8 mouse cellular contexts compared by ENCODE assay signal in the genomic region with DNA sequence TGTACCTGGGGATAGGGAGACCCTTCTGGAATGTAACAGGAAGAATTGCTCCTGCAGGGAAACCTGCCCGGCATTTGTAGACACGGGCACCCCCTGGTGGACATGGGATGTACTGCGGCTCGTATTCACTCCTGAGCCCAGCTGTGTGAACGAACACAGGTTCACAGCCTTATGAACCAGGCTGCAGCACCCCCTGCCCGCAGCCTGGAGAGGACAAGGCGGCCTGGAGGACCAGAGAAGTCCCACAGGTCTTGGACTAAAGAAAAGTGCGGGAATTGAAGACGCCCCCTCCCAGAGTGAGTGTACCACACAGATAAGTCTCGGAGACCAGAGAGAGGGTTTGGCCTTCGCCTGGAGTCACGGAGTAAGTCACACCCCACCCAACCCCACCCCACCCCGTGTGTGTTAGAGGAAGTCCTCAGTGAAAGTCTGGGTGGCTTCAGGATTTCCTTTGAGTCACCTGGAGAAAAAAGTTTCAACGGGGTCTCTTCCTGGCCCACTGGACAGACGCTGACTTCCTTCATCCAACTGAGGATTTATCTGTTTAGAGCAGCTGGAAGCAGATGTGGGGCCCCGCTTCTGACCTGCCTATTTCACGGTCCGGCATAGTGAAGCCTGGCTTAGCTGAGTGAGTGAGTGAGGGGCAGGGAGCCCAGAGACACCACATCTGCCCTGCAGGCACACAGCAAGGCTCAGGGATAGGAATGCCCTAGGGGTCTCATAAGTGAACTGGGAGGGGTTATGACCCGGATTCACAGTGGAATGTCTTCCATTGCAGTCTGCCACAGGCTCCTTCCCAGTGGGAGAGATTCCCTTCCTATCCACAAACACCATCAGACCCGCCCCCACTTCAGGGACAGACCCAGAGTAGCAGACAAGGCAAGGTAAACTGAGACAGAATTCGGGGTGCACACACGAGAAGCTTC. TPM values are rescaled to one million over a fixed set of nuclear protein-coding genes. Genes with fewer than 3 reads are reported as not detected.
DNase-seq lines count a peak whose midpoint lies in the region; ATAC-seq and TF ChIP-seq lines count a peak whose summit lies in the region.

No protein-coding gene starts in this region.

- no peaks in the 10 kb centered on the region for H3K4me1 ChIP-seq in ES-Bruce4 (ENCODE audit: control insufficient read depth, insufficient read depth, low read length)
- no peaks in the 10 kb centered on the region for H3K4me1 ChIP-seq in forebrain, postnatal 0 days (ENCODE audit: insufficient read depth)
- peaks cover 45% of the 10 kb centered on the region for H3K4me1 ChIP-seq in hindbrain, embryonic 10.5 days (replicated peaks)

- DNase-seq in c-Kit-negative CD71-positive TER-119-positive erythroid progenitor cells, embryonic 14.5 days (ENCODE audit: low read depth, low spot score), result peak; percentile 91
- peak; percentile 90 for DNase-seq in forebrain, postnatal 0 days
- peak; percentile 92 for DNase-seq in hindbrain, embryonic 10.5 days (ENCODE audit: low spot score)
- peak; percentile 89 for DNase-seq in layer of hippocampus, adult 9-10 months (ENCODE audit: low spot score)
- peak; percentile 93 for DNase-seq in lung, postnatal 10 days
- DNase-seq in ovary, postnatal 36 days (ENCODE audit: low spot score), result peak; percentile 90
- peak; percentile 89 for DNase-seq in thymus, postnatal 0 days (ENCODE audit: low spot score)

- no peak overlapping the region for H3K4me2 ChIP-seq in forebrain, postnatal 0 days (ENCODE audit: low read depth)

- ATAC-seq in forebrain, postnatal 0 days, result no peak

- H3K27ac ChIP-seq in ES-Bruce4 (ENCODE audit: insufficient read depth, low read length), result no peak overlapping the region
- no peak overlapping the region for H3K27ac ChIP-seq in forebrain, postnatal 0 days (ENCODE audit: low read depth, low read length)
- peak overlapping the region; percentile 70 for H3K27ac ChIP-seq in hindbrain, embryonic 10.5 days

- no peaks in the 10 kb centered on the region for H3K9me3 ChIP-seq in ES-Bruce4 (replicated peaks; ENCODE audit: control insufficient read depth, insufficient read depth, low read length, poor library complexity, severe bottlenecking)
- H3K9me3 ChIP-seq in forebrain, postnatal 0 days (ENCODE audit: low read length), result no peaks in the 10 kb centered on the region
- H3K9me3 ChIP-seq in hindbrain, embryonic 10.5 days, result no peaks in the 10 kb centered on the region

- no peak overlapping the region for H3K4me3 ChIP-seq in ES-Bruce4 (ENCODE audit: low read depth, low read length)
- no peak overlapping the region for H3K4me3 ChIP-seq in forebrain, postnatal 0 days (ENCODE audit: low read depth, low read length)
- peak overlapping the region; percentile 18 for H3K4me3 ChIP-seq in hindbrain, embryonic 10.5 days

- TF ChIP-seq POLR2A in ES-Bruce4 (IDR thresholded peaks at IDR 0.05; ENCODE audit: insufficient read depth, low read length), result no peak

- WGBS in forebrain, postnatal 0 days, result 39% methylated on average over 22 of the region's 22 CpGs
- 44% methylated on average over 22 of the region's 22 CpGs for WGBS in hindbrain, embryonic 10.5 days

- peak; percentile 98 for TF ChIP-seq CTCF in ES-Bruce4 (IDR thresholded peaks at IDR 0.05; ENCODE audit: low read depth, low read length)
- TF ChIP-seq CTCF in forebrain, postnatal 0 days (IDR thresholded peaks at IDR 0.05; ENCODE audit: low read depth), result peak; percentile 96

- peaks cover 5% of the 10 kb centered on the region; the same call in 1 of the 2 replicates for H3K36me3 ChIP-seq in ES-Bruce4 (ENCODE audit: control insufficient read depth, insufficient read depth, low read length, poor library complexity, severe bottlenecking)
- H3K36me3 ChIP-seq in forebrain, postnatal 0 days (ENCODE audit: insufficient read depth), result peaks cover 2% of the 10 kb centered on the region; the same call in 1 of the 2 replicates
- peaks cover 6% of the 10 kb centered on the region; the same call in 1 of the 2 replicates for H3K36me3 ChIP-seq in hindbrain, embryonic 10.5 days

- H3K9ac ChIP-seq in ES-Bruce4 (ENCODE audit: low read depth, poor library complexity, severe bottlenecking), result peak overlapping the region; percentile 12; the same call in 1 of the 2 replicates
- no peak overlapping the region for H3K9ac ChIP-seq in forebrain, postnatal 0 days

- no peaks in the 10 kb centered on the region for H3K27me3 ChIP-seq in ES-Bruce4 (ENCODE audit: control insufficient read depth, insufficient read depth, low read length, poor library complexity, severe bottlenecking)
- no peaks in the 10 kb centered on the region for H3K27me3 ChIP-seq in forebrain, postnatal 0 days (ENCODE audit: insufficient read depth, low read length)
- peaks cover 18% of the 10 kb centered on the region for H3K27me3 ChIP-seq in hindbrain, embryonic 10.5 days (ENCODE audit: insufficient read depth, poor library complexity, severe bottlenecking)

- peak; percentile 48; the same call in 1 of the 2 replicates for TF ChIP-seq EP300 in ES-Bruce4 (IDR thresholded peaks at IDR 0.05; ENCODE audit: insufficient read depth, low read depth, low read length)

RNA-seq across cellular contexts. Expression of a gene that starts 1.9 kb away (rescaled TPM):
- polyA plus RNA-seq in ES-Bruce4 (2011; ENCODE audit: insufficient read depth, insufficient read length, low read depth, missing spikeins), result 11.1 and 12.1 TPM in 2 replicates
- 15.4 and 25.9 TPM in 2 replicates for total RNA-seq in forebrain, postnatal 0 days (2014; rRNA removed)
- polyA plus RNA-seq in forebrain, postnatal 0 days (2015; fragmentation: Nextera tagmentation; extraction: Ambion mirVana), result 5.6 and 7.1 TPM in 2 replicates
- polyA plus RNA-seq in hindbrain, embryonic 10.5 days (2016; fragmentation: Nextera tagmentation; extraction: Ambion mirVana), result 7.3 and 8.7 TPM in 2 replicates
- polyA plus RNA-seq in thymus, postnatal 0 days (2015; fragmentation: Nextera tagmentation; extraction: Ambion mirVana), result 11.0 and 11.4 TPM in 2 replicates

RNA-seq across cellular contexts. Expression of a gene that starts 21.6 kb away (rescaled TPM):
- 3.2 and 3.5 TPM in 2 replicates for polyA plus RNA-seq in ES-Bruce4 (2011; ENCODE audit: insufficient read depth, insufficient read length, low read depth, missing spikeins)
- 20.5 and 31.5 TPM in 2 replicates for total RNA-seq in forebrain, postnatal 0 days (2014; rRNA removed)
- 9.4 and 9.8 TPM in 2 replicates for polyA plus RNA-seq in forebrain, postnatal 0 days (2015; fragmentation: Nextera tagmentation; extraction: Ambion mirVana)
- polyA plus RNA-seq in hindbrain, embryonic 10.5 days (2016; fragmentation: Nextera tagmentation; extraction: Ambion mirVana), result 6.2 and 19.3 TPM in 2 replicates
- 0.36 and 0.85 TPM in 2 replicates for polyA plus RNA-seq in thymus, postnatal 0 days (2015; fragmentation: Nextera tagmentation; extraction: Ambion mirVana)

RNA-seq across cellular contexts. Expression of a gene that starts 32.3 kb away (rescaled TPM):
- 62.8 and 67.2 TPM in 2 replicates for polyA plus RNA-seq in ES-Bruce4 (2011; ENCODE audit: insufficient read depth, insufficient read length, low read depth, missing spikeins)
- 34.7 and 59.9 TPM in 2 replicates for total RNA-seq in forebrain, postnatal 0 days (2014; rRNA removed)
- polyA plus RNA-seq in forebrain, postnatal 0 days (2015; fragmentation: Nextera tagmentation; extraction: Ambion mirVana), result 161 and 175 TPM in 2 replicates
- polyA plus RNA-seq in hindbrain, embryonic 10.5 days (2016; fragmentation: Nextera tagmentation; extraction: Ambion mirVana), result 172 and 182 TPM in 2 replicates
- 93.8 and 98.6 TPM in 2 replicates for polyA plus RNA-seq in thymus, postnatal 0 days (2015; fragmentation: Nextera tagmentation; extraction: Ambion mirVana)

RNA-seq across cellular contexts. Expression of a gene that starts 33.2 kb away (rescaled TPM):
- 1.1 and 2.0 TPM in 2 replicates for polyA plus RNA-seq in ES-Bruce4 (2011; ENCODE audit: insufficient read depth, insufficient read length, low read depth, missing spikeins)
- total RNA-seq in forebrain, postnatal 0 days (2014; rRNA removed), result 0.05 TPM in 1 of 2 replicates, not detected in the other
- polyA plus RNA-seq in forebrain, postnatal 0 days (2015; fragmentation: Nextera tagmentation; extraction: Ambion mirVana), result not detected in 2 replicates
- 0.05 TPM in 1 of 2 replicates, not detected in the other for polyA plus RNA-seq in hindbrain, embryonic 10.5 days (2016; fragmentation: Nextera tagmentation; extraction: Ambion mirVana)
- 16.2 TPM in 2 replicates for polyA plus RNA-seq in thymus, postnatal 0 days (2015; fragmentation: Nextera tagmentation; extraction: Ambion mirVana)

RNA-seq across cellular contexts. Expression of a gene that starts 36.6 kb away (rescaled TPM):
- 9.1 and 10.9 TPM in 2 replicates for polyA plus RNA-seq in ES-Bruce4 (2011; ENCODE audit: insufficient read depth, insufficient read length, low read depth, missing spikeins)
- 26.2 and 60.0 TPM in 2 replicates for total RNA-seq in forebrain, postnatal 0 days (2014; rRNA removed)
- polyA plus RNA-seq in forebrain, postnatal 0 days (2015; fragmentation: Nextera tagmentation; extraction: Ambion mirVana), result 20.3 and 25.2 TPM in 2 replicates
- polyA plus RNA-seq in hindbrain, embryonic 10.5 days (2016; fragmentation: Nextera tagmentation; extraction: Ambion mirVana), result 11.4 and 18.2 TPM in 2 replicates
- 37.2 and 37.3 TPM in 2 replicates for polyA plus RNA-seq in thymus, postnatal 0 days (2015; fragmentation: Nextera tagmentation; extraction: Ambion mirVana)
